ENCODE assay signal across 17 mouse cellular contexts in the genomic region with DNA sequence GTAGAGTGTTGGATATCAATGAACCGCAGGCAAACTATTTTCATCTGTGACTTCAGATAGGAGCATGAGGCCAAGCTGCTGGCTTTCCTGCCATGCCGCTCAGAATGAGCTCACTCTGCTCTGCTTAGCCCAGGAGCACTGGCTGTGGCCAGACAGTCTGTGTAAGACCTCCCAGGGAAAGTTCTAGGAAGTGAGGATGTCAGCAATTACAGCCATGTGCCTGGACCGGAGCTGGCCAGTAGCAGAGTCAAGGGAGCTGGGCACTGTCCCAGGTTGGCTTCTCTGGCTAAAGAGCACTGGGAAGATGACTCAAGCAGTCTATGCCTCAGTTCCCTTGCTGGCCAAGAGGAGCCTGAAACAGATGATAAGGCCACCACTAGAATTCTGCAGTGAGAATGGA. TPM values are rescaled to one million over a fixed set of nuclear protein-coding genes. Genes with fewer than 3 reads are reported as not detected.
DNase-seq lines count a peak whose midpoint lies in the region; ATAC-seq lines count a peak whose summit lies in the region.
"Had no signal": no experiment of that assay in that cellular context is flagged by ENCODE, and none has a peak within 500 bp of the region (broad histone marks: within the 10 kb centered on the region; RNA-seq: fewer than 3 reads in every experiment).

No protein-coding gene starts in this region.

- H3K4me2 ChIP-seq in limb, embryonic 13.5 days (replicated peaks) = no peak overlapping the region
- H3K4me2 ChIP-seq in limb, embryonic 15.5 days = no peak overlapping the region
- H3K4me2 ChIP-seq: heart, embryonic 13.5 days; hindbrain, embryonic 14.5 days had no signal

- ATAC-seq in limb, embryonic 13.5 days (ENCODE audit: low FRiP score, low read depth) = 0 out of 2 replicates have a peak, but pooled peaks have one; percentile 11
- ATAC-seq in limb, embryonic 15.5 days (ENCODE audit: insufficient number of reproducible peaks, low FRiP score, low TSS enrichment, low read depth) = no peak
- ATAC-seq: forebrain, embryonic 14.5 days; intestine, embryonic 16.5 days had no signal

- H3K27ac ChIP-seq in limb, embryonic 13.5 days = no peak overlapping the region
- no peak overlapping the region for H3K27ac ChIP-seq in limb, embryonic 10.5 days
- peak overlapping the region; percentile 78; the same call in 1 of the 2 replicates for H3K27ac ChIP-seq in limb, embryonic 15.5 days
- H3K27ac ChIP-seq: embryonic facial prominence, embryonic 10.5 days; forebrain, embryonic 10.5 days; heart, embryonic 13.5 days; hindbrain, embryonic 10.5 days; hindbrain, embryonic 14.5 days had no signal

- DNase-seq in gastrocnemius, postnatal 14 days = peak; percentile 22
- DNase-seq in gastrocnemius, adult 18-20 months (ENCODE audit: low spot score) = no peak
- no peak for DNase-seq in limb, embryonic 10.5 days (ENCODE audit: low spot score)
- no peak for DNase-seq in lung, postnatal 25 days (ENCODE audit: low spot score)
- DNase-seq: adrenal gland, postnatal 10 days; cerebellum, adult 11-12 months; cerebellum, adult 9-10 months; gastrocnemius, postnatal 10 days had no signal

- no peak overlapping the region for H3K4me3 ChIP-seq in limb, embryonic 13.5 days
- no peak overlapping the region for H3K4me3 ChIP-seq in limb, embryonic 10.5 days
- H3K4me3 ChIP-seq in limb, embryonic 15.5 days = no peak overlapping the region
- H3K4me3 ChIP-seq: embryonic facial prominence, embryonic 10.5 days; forebrain, embryonic 10.5 days; heart, embryonic 13.5 days; hindbrain, embryonic 10.5 days had no signal

- no peaks in the 10 kb centered on the region for H3K9me3 ChIP-seq in limb, embryonic 13.5 days
- H3K9me3 ChIP-seq in limb, embryonic 10.5 days (replicated peaks) = no peaks in the 10 kb centered on the region
- H3K9me3 ChIP-seq in limb, embryonic 15.5 days = no peaks in the 10 kb centered on the region
- H3K9me3 ChIP-seq: embryonic facial prominence, embryonic 10.5 days; forebrain, embryonic 10.5 days; heart, embryonic 13.5 days; hindbrain, embryonic 10.5 days had no signal

- WGBS in limb, embryonic 13.5 days = 77% methylated on average over 3 of the region's 3 CpGs
- 88% methylated on average over 3 of the region's 3 CpGs for WGBS in limb, embryonic 10.5 days
- 74% methylated on average over 3 of the region's 3 CpGs for WGBS in limb, embryonic 15.5 days

- H3K4me1 ChIP-seq in limb, embryonic 13.5 days = 0 out of 2 replicates have a peak, but pooled peaks cover 8% of the 10 kb centered on the region
- H3K4me1 ChIP-seq in limb, embryonic 10.5 days = peaks cover 15% of the 10 kb centered on the region
- H3K4me1 ChIP-seq in limb, embryonic 15.5 days = peaks cover 15% of the 10 kb centered on the region; the same call in 1 of the 2 replicates
- H3K4me1 ChIP-seq: heart, embryonic 13.5 days had no signal

- intact Hi-C loops in gastrocnemius, postnatal 14 days (cut with DNase I; ENCODE audit: low total_unique reads) = no loop called here

- no peak overlapping the region for H3K9ac ChIP-seq in limb, embryonic 13.5 days
- no peak overlapping the region for H3K9ac ChIP-seq in limb, embryonic 15.5 days
- H3K9ac ChIP-seq: heart, embryonic 13.5 days; hindbrain, embryonic 14.5 days had no signal

- H3K36me3 ChIP-seq in limb, embryonic 13.5 days = no peaks in the 10 kb centered on the region
- H3K36me3 ChIP-seq in limb, embryonic 10.5 days = no peaks in the 10 kb centered on the region
- no peaks in the 10 kb centered on the region for H3K36me3 ChIP-seq in limb, embryonic 15.5 days
- H3K36me3 ChIP-seq: embryonic facial prominence, embryonic 10.5 days; forebrain, embryonic 10.5 days; heart, embryonic 13.5 days; hindbrain, embryonic 10.5 days had no signal

- H3K27me3 ChIP-seq in limb, embryonic 13.5 days = no peaks in the 10 kb centered on the region
- H3K27me3 ChIP-seq in limb, embryonic 10.5 days (ENCODE audit: low read depth, poor library complexity, severe bottlenecking) = no peaks in the 10 kb centered on the region; the same call in 1 of the 2 replicates
- no peaks in the 10 kb centered on the region for H3K27me3 ChIP-seq in limb, embryonic 15.5 days
- H3K27me3 ChIP-seq: heart, embryonic 13.5 days had no signal

RNA-seq across cellular contexts. Expression of a gene that starts 50.7 kb away (rescaled TPM):
- total RNA-seq in gastrocnemius, postnatal 14 days (2021) = 1 to 10 TPM; 1.0 to 1.2 TPM
- total RNA-seq in gastrocnemius, adult 18-20 months (2021) = 1 to 10 TPM; 1.3 to 1.9 TPM
- polyA plus RNA-seq in limb, embryonic 13.5 days (2015; fragmentation: Nextera tagmentation; extraction: Ambion mirVana) = 0.57 and 0.94 TPM in 2 replicates
- 0.61 and 0.82 TPM in 2 replicates for polyA plus RNA-seq in limb, embryonic 10.5 days (2016; fragmentation: Nextera tagmentation; extraction: Ambion mirVana)
- polyA plus RNA-seq in limb, embryonic 15.5 days (2015; fragmentation: Nextera tagmentation; extraction: Ambion mirVana) = 3.9 and 4.1 TPM in 2 replicates
